Mouse (Mus musculus) gastrocnemius, postnatal 14 days (tissue): ENCODE results near the gene Atp5j2. TPM values are rescaled to one million over a fixed set of nuclear protein-coding genes. Genes with fewer than 3 reads are reported as not detected.
A peak's percentile ranks its signal among the peaks of the same experiment; 100 is the strongest.
"Not testable (repeated sequence)": the region's sequence is repeated elsewhere in the genome, so short reads cannot be mapped to it uniquely, and the experiment has no call there.

Source experiments
- DNase-seq: peaks from one replicate; pipeline ENCODE4 v3.0.0; 2021; ENCODE audit warnings: mixed read lengths
- intact Hi-C: fragments of 180-260 bp; cut with DNase I; formaldehyde crosslinking; loops from one replicate; pipeline ENCODE4 v1.15.1; 2025; ENCODE audit warnings: low total_unique reads
- long read RNA-seq, 2 experiments: library from polyadenylated mRNA; stranded (forward); transcript quantifications; one replicate each; pipeline ENCODE4 v2.0.0; 2021
- total RNA-seq, 2 experiments: library from RNA; stranded (reverse); gene quantifications; 2 replicates each; pipeline ENCODE4 v1.2.3; 2021

Atp5j2 gene
- total RNA-seq, result 100 to 1,000 TPM; 553 to 667 TPM
- long read RNA-seq, experiment 1, transcript Atp5j2-202 (4 exons, 955 nt), result major isoform, 724 of 761 reads
- long read RNA-seq, experiment 1, partial matches to known transcripts, result 26 of 761 reads
- long read RNA-seq, experiment 1, other reads (novel, unspliced or antisense), result 8 of 761 reads
- long read RNA-seq, experiment 2, transcript Atp5j2-202 (4 exons, 955 nt), result major isoform, 884 of 924 reads
- long read RNA-seq, experiment 2, partial matches to known transcripts, result 32 of 924 reads
- long read RNA-seq, experiment 2, other reads (novel, unspliced or antisense), result 7 of 924 reads

DNA sequence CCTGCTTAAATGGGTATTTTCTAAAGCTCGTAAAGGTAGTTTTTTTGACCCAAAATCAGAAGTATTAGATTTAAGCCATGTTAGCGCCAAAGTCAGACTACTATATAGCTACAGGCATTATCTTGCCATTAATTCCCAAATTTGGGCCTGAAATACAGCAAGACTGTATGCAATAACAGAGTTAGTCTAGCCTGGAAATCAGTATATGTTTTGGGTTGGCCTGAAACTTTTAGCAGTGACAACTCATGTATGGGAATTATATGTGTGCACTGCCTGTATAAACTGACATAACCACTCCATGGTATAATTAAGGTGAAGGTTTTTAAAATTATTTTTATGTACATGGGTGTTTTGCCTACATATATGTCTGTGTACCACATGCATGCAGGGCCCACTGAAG lies at the start of gene Atp5j2:
Gene Atp5j2, minus strand, starts transcription at position 101 of the 400 bp plus-strand sequence.
- intact Hi-C loops, result no loop called here
- DNase-seq, result no peak

DNA sequence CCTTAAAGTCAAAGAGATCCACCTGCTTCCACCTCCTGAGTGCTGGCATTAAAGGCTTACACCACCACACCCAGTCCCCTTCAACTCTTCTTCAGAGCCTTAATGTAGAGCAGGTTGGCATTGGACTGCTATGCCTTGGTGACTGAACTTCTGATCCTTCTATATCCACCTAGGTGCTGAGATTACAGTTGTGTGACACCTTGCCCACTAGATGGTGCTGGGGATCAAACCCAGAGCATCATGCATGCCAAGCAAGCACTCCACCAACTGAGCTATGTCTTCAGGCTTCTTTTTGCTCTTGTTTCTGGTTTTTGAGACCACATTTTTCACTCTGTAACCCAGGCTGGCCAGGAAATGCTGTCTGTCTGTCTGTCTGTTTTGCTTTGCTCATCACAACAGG lies 42.8 kb upstream of the Atp5j2 start:
- intact Hi-C loops, result loop anchor here (5.0 kb wide), 1 partner anchor 48 kb away; the partner anchor contains the start of gene Zscan25
- no peak for DNase-seq

DNA sequence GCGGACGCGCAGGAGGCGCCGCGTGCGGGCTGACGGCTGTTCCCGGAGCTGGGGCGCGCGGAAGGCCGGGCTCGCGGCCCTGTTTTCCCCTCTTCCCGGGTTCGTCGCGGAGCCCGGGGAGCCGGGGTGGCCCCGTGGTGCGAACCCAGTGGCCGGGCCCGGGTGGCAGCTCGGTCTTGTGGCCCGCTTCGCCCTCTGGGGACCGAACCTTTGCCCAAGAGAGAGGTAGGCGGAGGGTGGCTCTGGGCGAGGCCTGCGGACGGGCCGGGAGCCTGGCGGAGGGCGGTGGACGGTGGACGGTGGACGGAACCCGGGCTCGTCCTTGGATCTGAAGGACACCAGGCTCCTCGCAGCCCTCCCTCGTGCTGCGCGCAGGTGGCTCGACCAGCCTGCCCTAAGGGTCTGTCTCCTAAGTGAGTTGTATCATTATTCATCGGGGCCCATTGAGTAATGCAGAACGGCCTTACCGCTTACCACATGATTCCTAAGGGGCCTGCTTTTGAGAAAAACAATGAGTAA lies 40.1 kb upstream of the Atp5j2 start:
- no peak for DNase-seq
- intact Hi-C loops, result loop anchor here (5.0 kb wide), 1 partner anchor 50 kb away; the partner anchor contains the start of gene Zscan25

DNA sequence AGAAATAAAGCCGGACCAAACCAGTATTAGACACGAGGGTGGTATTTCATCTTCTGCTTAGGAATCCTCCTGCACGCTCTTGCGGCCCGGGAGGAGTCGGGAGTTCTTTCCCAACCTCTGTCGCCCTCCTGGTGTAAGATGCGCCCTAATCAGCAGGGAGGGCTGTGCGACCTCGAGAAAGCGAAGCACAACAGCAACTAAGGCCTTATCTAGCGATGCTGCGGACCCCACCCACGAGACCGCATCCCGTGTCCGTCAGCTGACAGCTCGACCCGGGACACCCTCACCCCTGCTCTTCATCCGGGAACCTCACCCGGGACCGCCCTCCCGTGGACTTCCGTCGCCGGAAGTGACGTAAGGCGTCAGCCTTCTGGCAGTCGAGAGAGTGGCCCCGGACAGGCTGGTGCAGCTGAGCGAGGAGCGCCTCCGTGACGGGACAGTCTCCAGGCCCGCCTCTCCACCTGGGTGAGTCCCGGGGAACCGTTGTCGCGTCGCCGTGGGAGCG lies 39.6 kb upstream of the Atp5j2 start, which contains the start of gene Zfp655:
Gene Zfp655, plus strand, starts transcription at position 349 of the 505 bp plus-strand sequence.
- DNase-seq, result peak; percentile 98
- intact Hi-C loops, result loop anchor here (5.0 kb wide), 1 partner anchor 51 kb away; the partner anchor contains the start of gene Zscan25

DNA sequence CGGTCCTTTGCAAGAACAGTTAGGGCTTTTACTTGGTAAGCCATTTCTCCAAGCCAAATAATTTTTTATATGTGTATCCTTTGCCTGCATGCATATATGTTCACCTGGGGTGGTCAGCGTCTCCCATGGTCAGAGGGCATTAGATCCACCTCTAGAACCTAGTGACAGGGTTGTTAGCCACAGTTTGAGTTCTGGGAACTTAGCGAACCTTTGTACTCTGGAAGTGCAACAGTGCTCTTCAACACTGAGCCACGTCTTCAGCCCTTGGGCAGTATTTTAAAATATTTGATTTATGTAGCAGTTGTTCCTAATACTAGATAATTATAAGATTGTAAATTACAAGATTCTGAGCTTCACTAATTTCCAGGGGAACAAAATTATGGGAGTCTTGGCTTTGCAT lies 38.8 kb upstream of the Atp5j2 start:
- DNase-seq, result no peak
- intact Hi-C loops, result loop anchor here (5.0 kb wide), 1 partner anchor 52 kb away; the partner anchor contains the start of gene Zscan25

- intact Hi-C loops, DNase-seq: not testable (repeated sequence)
These were observed 37.4 kb upstream of the Atp5j2 start for GRCm38 (mm10) chr5:145229283-145229682.

GRCm38 (mm10) chr5:145226453-145226852 lies 34.6 kb upstream of the Atp5j2 start:
- intact Hi-C loops, result no loop called here
- DNase-seq, result no peak

- DNase-seq, result no peak
These were observed 31.5 kb upstream of the Atp5j2 start for GRCm38 (mm10) chr5:145223395-145223794.

GRCm38 (mm10) chr5:145222840-145223239 lies 31.0 kb upstream of the Atp5j2 start:
- intact Hi-C loops, result no loop called here
- no peak for DNase-seq

More at GRCm38 (mm10) chr5:145223395-145223794, 31.5 kb upstream of the Atp5j2 start:
- intact Hi-C loops, result no loop called here

DNA sequence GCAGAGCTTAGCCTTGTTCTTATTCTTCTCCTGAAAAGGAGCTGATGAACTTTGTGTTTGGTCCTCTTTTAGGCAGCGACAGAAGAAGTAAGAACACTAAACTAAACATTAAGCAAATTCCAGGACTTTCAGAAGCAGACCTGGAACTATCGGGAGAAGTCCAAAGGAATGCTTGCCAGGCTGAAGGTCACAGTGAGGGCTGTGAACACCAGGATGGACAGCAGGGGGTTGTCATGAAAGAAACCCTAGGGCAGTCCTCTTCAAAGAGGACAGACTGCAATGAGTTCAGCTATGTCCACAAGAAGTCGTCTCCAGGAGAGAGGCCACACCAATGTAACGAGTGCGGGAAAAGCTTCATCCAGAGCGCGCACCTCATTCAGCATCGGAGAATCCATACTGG lies 28.1 kb upstream of the Atp5j2 start:
- intact Hi-C loops, result no loop called here
- no peak for DNase-seq

- intact Hi-C loops, result no loop called here
- no peak for DNase-seq
These were observed 26.8 kb upstream of the Atp5j2 start for GRCm38 (mm10) chr5:145218671-145219070.

GRCm38 (mm10) chr5:145218206-145218605 lies 26.3 kb upstream of the Atp5j2 start:
- intact Hi-C loops, result no loop called here
- DNase-seq, result no peak

DNA sequence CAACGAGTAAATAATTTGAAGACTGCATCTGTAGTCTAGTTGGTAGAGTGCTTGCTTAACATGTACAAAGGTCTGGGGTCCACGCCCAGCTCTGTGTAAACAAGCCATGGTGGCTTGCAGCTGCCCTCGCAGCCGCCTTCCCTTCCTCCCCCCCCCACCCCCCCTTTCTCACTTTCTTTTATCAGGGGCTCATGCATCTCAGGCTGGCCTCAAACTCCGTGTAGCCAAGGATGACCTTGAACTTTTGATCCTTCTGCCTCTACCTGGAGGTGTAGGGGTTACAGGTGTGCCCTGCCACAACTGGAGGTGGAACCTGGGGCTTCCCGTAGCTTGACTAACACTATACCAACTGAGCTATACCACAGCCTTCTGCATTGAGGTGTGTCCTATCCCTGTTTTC lies 25.9 kb upstream of the Atp5j2 start:
- DNase-seq, result no peak
- intact Hi-C loops, result no loop called here

DNA sequence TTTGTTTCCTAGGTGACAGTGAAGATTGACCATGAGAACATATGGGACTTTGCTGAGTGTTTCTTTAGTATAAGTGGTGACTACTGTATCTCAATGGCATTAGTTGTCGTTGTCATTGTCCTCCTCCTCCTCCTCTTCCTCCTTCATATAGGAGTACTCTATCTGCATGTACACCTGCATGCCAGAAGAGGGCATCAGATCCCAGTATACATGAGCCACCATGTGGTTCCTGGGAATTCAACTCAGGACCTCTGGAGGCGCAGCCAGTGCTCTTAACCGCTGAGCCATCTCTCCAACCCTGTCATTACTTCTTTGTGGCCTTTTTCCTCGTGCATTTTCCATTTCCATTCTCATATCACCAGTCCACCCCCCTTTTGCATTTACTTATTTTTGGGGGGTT lies 22.8 kb upstream of the Atp5j2 start:
- DNase-seq, result no peak
- intact Hi-C loops, result no loop called here

DNA sequence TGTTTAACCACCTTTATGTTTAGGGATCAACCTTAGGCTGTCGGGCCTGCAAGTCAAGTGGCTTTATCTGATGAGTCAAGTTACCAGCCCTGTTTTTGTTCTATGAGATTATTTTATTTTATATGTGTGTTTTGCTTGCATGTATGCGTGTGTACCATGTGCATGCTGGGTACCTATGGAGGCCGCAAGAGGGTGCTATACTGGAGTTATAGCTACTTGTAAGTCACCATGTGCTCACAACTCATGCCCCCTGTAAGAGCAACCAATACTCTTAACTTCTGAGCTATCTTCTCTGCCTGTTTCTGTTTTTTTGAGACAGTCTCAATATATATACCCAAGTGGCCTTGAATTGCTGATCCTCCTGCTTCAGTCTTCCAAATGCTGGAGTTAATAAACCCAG lies 21.6 kb upstream of the Atp5j2 start:
- no peak for DNase-seq
- intact Hi-C loops, result no loop called here

GRCm38 (mm10) chr5:145212216-145212615 lies 20.4 kb upstream of the Atp5j2 start:
- intact Hi-C loops, result no loop called here

DNA sequence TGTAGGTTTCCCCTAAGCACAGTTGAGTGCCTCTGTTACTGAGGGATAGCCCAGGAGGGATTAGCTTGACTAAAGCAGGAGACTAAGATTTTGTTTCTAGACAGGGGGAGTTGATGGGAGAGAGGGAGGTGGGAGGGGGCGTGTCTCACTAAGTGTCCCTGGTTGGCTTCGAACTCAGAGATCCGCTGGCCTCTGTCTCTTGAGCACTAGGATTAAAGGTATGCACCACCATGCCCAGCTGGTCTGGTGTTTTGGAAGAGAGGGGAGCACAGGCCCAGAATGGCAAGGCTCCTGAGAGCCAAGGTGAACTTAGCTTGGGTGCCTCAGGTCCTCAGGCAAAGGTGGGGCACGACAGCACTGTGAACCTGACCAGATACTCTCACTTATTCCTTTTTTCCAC lies 19.5 kb upstream of the Atp5j2 start:
- intact Hi-C loops, result no loop called here
- no peak for DNase-seq

More at GRCm38 (mm10) chr5:145212216-145212615, 20.4 kb upstream of the Atp5j2 start:
- no peak for DNase-seq

GRCm38 (mm10) chr5:145208391-145208790 lies 16.5 kb upstream of the Atp5j2 start:
- DNase-seq, intact Hi-C loops: not testable (repeated sequence)

- intact Hi-C loops, result no loop called here
- no peak for DNase-seq
These were observed 16.1 kb upstream of the Atp5j2 start for GRCm38 (mm10) chr5:145207954-145208353.

DNA sequence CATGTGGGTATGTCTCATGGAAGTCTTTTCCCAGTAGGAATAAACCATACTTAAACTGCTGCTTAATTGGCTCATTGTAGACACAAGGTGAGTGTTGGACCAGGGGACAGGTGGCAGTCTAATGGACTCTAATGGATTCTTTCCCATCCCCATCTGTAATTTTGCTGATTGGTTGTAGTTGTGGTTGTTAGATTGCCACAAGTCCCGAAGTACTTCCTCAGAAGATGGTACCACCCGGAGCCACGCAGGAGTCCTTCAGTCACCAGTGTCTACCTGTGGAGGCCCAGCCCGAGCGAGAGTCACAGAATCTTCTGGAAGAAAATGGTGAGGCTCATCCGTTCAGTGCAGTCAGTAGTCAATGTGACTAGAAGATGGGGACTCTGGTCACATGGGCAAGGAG lies 15.5 kb upstream of the Atp5j2 start:
- DNase-seq, result no peak
- intact Hi-C loops, result no loop called here

DNA sequence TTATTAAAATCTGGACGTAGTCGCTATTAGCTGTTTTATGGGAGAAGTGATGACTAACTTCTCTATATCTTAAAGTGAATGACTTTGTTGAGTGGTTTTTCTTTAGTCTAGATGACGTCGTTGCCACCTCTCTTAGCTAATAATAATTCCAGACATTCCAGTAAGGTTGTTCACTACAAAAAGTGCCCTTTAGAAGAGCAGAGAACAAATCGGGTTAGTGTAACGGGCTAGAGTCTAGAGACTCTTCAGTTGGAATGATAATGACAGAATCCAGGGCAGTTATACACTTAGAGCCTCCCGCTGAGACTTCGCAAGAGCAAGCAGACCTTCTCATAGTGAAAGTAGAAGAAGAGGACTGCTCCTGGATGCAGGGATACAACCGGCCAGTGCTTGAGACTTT lies 13.2 kb upstream of the Atp5j2 start:
- DNase-seq, result no peak
- intact Hi-C loops, result no loop called here
